Mouse (Mus musculus) liver, embryonic 11.5 days (tissue): ENCODE results near the gene Hist1h2ao. TPM values are rescaled to one million over a fixed set of nuclear protein-coding genes. Genes with fewer than 3 reads are reported as not detected.
"Not testable (repeated sequence)": the region's sequence is repeated elsewhere in the genome, so short reads cannot be mapped to it uniquely, and the experiment has no call there.

ENCODE experiments used
- ATAC-seq: fragments of 200-750 bp; cut with Nextera tagmentation; replicated peaks from 2 replicates; pipeline ENCODE4 v1.8.0; 2017; ENCODE audit warnings: moderate number of reproducible peaks, mild to moderate bottlenecking, moderate TSS enrichment, moderate library complexity; ENCODE audit not compliant: low FRiP score
- DNase-seq: peaks from one replicate; pipeline ENCODE4 v3.0.0-alpha.2; 2017; ENCODE audit warnings: low spot score
- H3K27ac ChIP-seq: fragments of 300-500 bp; sonication (generic); 2 replicates; pipeline ENCODE4 v1.5.1; 2014; ENCODE audit warnings: mild to moderate bottlenecking, low read depth, low read length, control low read depth
- H3K27me3 ChIP-seq: fragments of 300-500 bp; sonication (generic); replicated peaks from 2 replicates; pipeline ENCODE4 v1.6.1; 2014; ENCODE audit warnings: low read length, mixed read lengths; ENCODE audit not compliant: control insufficient read depth, insufficient read depth
- H3K36me3 ChIP-seq: fragments of 300-500 bp; sonication (generic); 2 replicates; pipeline ENCODE4 v1.6.1; 2014; ENCODE audit warnings: mild to moderate bottlenecking, low read length, moderate library complexity, mixed read lengths; ENCODE audit not compliant: control insufficient read depth, insufficient read depth
- H3K4me1 ChIP-seq: fragments of 300-500 bp; sonication (generic); replicated peaks from 2 replicates; pipeline ENCODE4 v1.6.1; 2014; ENCODE audit warnings: low read length, mixed read lengths; ENCODE audit not compliant: control insufficient read depth, insufficient read depth
- H3K4me2 ChIP-seq: fragments of 300-500 bp; sonication (generic); 2 replicates; pipeline ENCODE4 v1.6.1; 2014; ENCODE audit warnings: mild to moderate bottlenecking, control low read depth, moderate library complexity
- H3K4me3 ChIP-seq: fragments of 300-500 bp; sonication (generic); 2 replicates; pipeline ENCODE4 v1.5.1; 2014; ENCODE audit warnings: low read depth, low read length, control low read depth
- H3K9ac ChIP-seq: fragments of 300-500 bp; sonication (generic); 2 replicates; pipeline ENCODE4 v1.6.1; 2014; ENCODE audit warnings: low read depth, low read length, control low read depth
- H3K9me3 ChIP-seq: fragments of 300-500 bp; sonication (generic); 2 replicates; pipeline ENCODE4 v1.6.1; 2016; ENCODE audit warnings: low read length, inconsistent platforms, mixed read lengths; ENCODE audit not compliant: control insufficient read depth
- WGBS: fragments of 180-500 bp; shearing (Covaris S2); extraction: QIAGEN DNeasy Blood & Tissue Kit; methylation state at CpG from one replicate; pipeline ENCODE4 v1.1.7; 2014; 5-methylcytosine and 5-hydroxymethylcytosine counted together
- polyA plus RNA-seq: library from polyadenylated mRNA; unstranded; fragments of >200 nt; fragmentation: Nextera tagmentation; extraction: Ambion mirVana; gene quantifications from 2 replicates; pipeline ENCODE4 v1.2.1, GENCODE M21; 2014

Hist1h2ao gene
- polyA plus RNA-seq, 1 experiment from 2014 or later = 2.2 TPM

- not testable (repeated sequence) for H3K4me1 ChIP-seq, DNase-seq, H3K4me3 ChIP-seq, H3K9ac ChIP-seq, H3K36me3 ChIP-seq, H3K4me2 ChIP-seq, H3K27me3 ChIP-seq, H3K9me3 ChIP-seq
- peak; percentile 80 for ATAC-seq
- 0% methylated on average over 24 of the region's 58 CpGs for WGBS
- H3K27ac ChIP-seq = peak within 1 kb of the TSS; percentile 70; the same call in 1 of the 2 replicates
Measured at GRCm38 (mm10) chr13:21831418-21832394, 21.4 kb downstream of the Hist1h2ao start, which contains the start of gene Hist1h4n. Gene Hist1h4n, minus strand, starts transcription at chr13:21832196.

GRCm38 (mm10) chr13:21833461-21833860 lies 23.2 kb downstream of the Hist1h2ao start, which contains the start of the genes Hist1h2ap and Hist1h2br:
Gene Hist1h2ap, minus strand, starts transcription at chr13:21833507.
Gene Hist1h2br, plus strand, starts transcription at chr13:21833743.
- DNase-seq, H3K27ac ChIP-seq, H3K4me1 ChIP-seq, H3K4me2 ChIP-seq, H3K4me3 ChIP-seq, H3K9ac ChIP-seq, H3K9me3 ChIP-seq, H3K27me3 ChIP-seq, H3K36me3 ChIP-seq: not testable (repeated sequence)
- no CpG with 5 or more reads among the region's 24 CpGs for WGBS
- peak; percentile 83 for ATAC-seq

- H3K9ac ChIP-seq, DNase-seq, H3K4me3 ChIP-seq, H3K27ac ChIP-seq, H3K27me3 ChIP-seq, H3K36me3 ChIP-seq, H3K4me2 ChIP-seq, H3K9me3 ChIP-seq, H3K4me1 ChIP-seq: not testable (repeated sequence)
- no CpG with 5 or more reads among the region's 4 CpGs for WGBS
- ATAC-seq = peak; percentile 74
Measured at GRCm38 (mm10) chr13:21840508-21840907, 30.2 kb downstream of the Hist1h2ao start.

- peak; percentile 69 for ATAC-seq
- DNase-seq, H3K9me3 ChIP-seq, H3K27ac ChIP-seq, H3K4me1 ChIP-seq, H3K9ac ChIP-seq, H3K4me2 ChIP-seq, H3K27me3 ChIP-seq, H3K4me3 ChIP-seq, H3K36me3 ChIP-seq: not testable (repeated sequence)
Measured at GRCm38 (mm10) chr13:21846356-21846755, 36.1 kb downstream of the Hist1h2ao start.

DNA sequence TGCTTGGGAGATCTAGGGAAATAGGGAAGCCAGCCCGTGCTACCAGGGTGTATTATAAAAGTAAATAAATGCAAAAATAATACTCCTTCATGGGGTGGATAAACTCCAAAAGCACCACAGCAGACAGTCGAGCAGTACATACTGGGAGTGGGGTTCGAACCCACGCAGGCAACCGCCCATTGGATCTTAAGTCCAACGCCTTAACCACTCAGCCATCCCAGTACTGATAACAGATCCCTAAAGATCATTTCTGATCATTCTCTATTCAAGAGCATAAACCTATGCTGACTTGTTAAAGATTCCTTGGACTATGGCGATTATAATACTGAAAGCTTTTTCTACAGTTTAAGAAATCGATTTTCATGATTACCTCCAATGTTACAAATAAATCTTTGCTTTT lies 37.6 kb downstream of the Hist1h2ao start:
- no peaks in the 10 kb centered on the region for H3K9me3 ChIP-seq
- H3K27me3 ChIP-seq = no peaks in the 10 kb centered on the region
- WGBS = 13% methylated on average over 8 of the region's 8 CpGs
- DNase-seq = peak; percentile 51
- ATAC-seq = peak; percentile 84
- peak overlapping the region; percentile 37 for H3K4me2 ChIP-seq
- H3K4me1 ChIP-seq = peaks cover 4% of the 10 kb centered on the region; the same call in 1 of the 2 replicates
- H3K27ac ChIP-seq = no peak overlapping the region
- no peaks in the 10 kb centered on the region for H3K36me3 ChIP-seq
- peak overlapping the region; percentile 12; the same call in 1 of the 2 replicates for H3K4me3 ChIP-seq
- H3K9ac ChIP-seq = no peak overlapping the region

DNA sequence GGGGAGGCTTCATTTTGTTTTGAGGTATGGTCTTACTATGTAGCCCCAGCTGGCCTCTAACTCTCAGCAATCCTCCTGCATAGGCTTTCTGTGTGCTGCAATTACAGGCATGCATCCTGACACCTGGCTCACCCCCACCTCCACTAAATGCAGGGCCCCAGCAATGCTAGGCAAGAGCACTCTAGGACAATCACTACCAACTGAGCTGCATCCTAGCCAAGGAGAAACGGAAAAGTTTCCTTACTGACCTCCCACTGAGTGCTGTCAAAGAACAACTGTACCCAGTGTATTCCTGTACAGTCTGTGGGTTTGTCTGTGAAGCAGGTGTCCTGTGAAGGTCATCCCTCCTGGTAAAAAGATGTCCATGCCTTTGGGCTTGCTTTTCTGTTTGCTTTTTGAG lies 40.4 kb downstream of the Hist1h2ao start:
- not testable (repeated sequence) for H3K4me2 ChIP-seq, H3K9ac ChIP-seq, ATAC-seq, H3K9me3 ChIP-seq, H3K4me1 ChIP-seq, H3K36me3 ChIP-seq, DNase-seq, H3K27ac ChIP-seq, H3K27me3 ChIP-seq, H3K4me3 ChIP-seq
- 48% methylated on average over 1 of the region's 1 CpGs for WGBS

- no peak for DNase-seq
- no peaks in the 10 kb centered on the region for H3K27me3 ChIP-seq
- WGBS = 38% methylated on average over 3 of the region's 3 CpGs
- H3K36me3 ChIP-seq = no peaks in the 10 kb centered on the region
- no peak overlapping the region for H3K9ac ChIP-seq
- ATAC-seq = no peak
- H3K9me3 ChIP-seq = no peaks in the 10 kb centered on the region
- peak overlapping the region; percentile 25; the same call in 1 of the 2 replicates for H3K4me2 ChIP-seq
- H3K4me3 ChIP-seq = no peak overlapping the region
- H3K27ac ChIP-seq = no peak overlapping the region
- H3K4me1 ChIP-seq = peaks cover 4% of the 10 kb centered on the region; the same call in 1 of the 2 replicates
Measured at GRCm38 (mm10) chr13:21852215-21852945, 42.1 kb downstream of the Hist1h2ao start.

GRCm38 (mm10) chr13:21855146-21855545 lies 44.9 kb downstream of the Hist1h2ao start:
- Histone ChIP-seq H3K4me1 (peaks cover 4% of the 10 kb centered on the region; the same call in 1 of the 2 replicates), H3K4me3 (peak overlapping the region; percentile 72), H3K36me3 (no peaks in the 10 kb centered on the region), H3K9ac (no peak overlapping the region), H3K9me3 (no peaks in the 10 kb centered on the region), H3K27me3 (no peaks in the 10 kb centered on the region), H3K4me2 (peak overlapping the region; percentile 70), H3K27ac (no peak overlapping the region)
- ATAC-seq (peak; percentile 95), DNase-seq (peak; percentile 92)
- 1% methylated on average over 11 of the region's 11 CpGs for WGBS
